Mouse (Mus musculus): ENCODE measurements around the gene Slc2a5.

Gene Slc2a5

GRCm38 (mm10) chr4:150120173-150120833, 1.2 kb downstream of the Slc2a5 start:
- POLR2A ChIA-PET: interaction anchor here in 3 of 4 experiments (1.0 to 1.3 kb wide), 5 partner anchors 10 to 111 kb away, joined by 3 to 8 read pairs (median 4); partner anchors contain the start of gene H6pd (in 1 of the 3)

GRCm38 (mm10) chr4:150121430-150121829, 2.3 kb downstream of the Slc2a5 start:
- POLR2A ChIA-PET: interaction anchor here in 2 of 4 experiments (0.6 to 2.1 kb wide), 8 partner anchors 9 to 23 kb away, joined by 3 to 11 read pairs (median 4); no protein-coding TSS in a partner anchor
- CTCF ChIA-PET: interaction anchor here in 3 of 4 experiments (0.6 to 1.1 kb wide), 8 partner anchors 15 to 407 kb away, joined by 3 to 6 read pairs (median 4); partner anchors contain the start of gene Gpr157 (in 1 of the 3)

More at GRCm38 (mm10) chr4:150120173-150120833, 1.2 kb downstream of the Slc2a5 start:
- CTCF ChIA-PET: interaction anchor here in 2 of 4 experiments (0.6 to 2.1 kb wide), 6 partner anchors 14 to 735 kb away, joined by 3 to 8 read pairs (median 5); no protein-coding TSS in a partner anchor

GRCm38 (mm10) chr4:150122476-150122875, 3.4 kb downstream of the Slc2a5 start:
- CTCF ChIA-PET: interaction anchor here (0.6 to 1.1 kb wide), 5 partner anchors 14 to 90 kb away, joined by 3 to 4 read pairs (median 3); no protein-coding TSS in a partner anchor
- POLR2A ChIA-PET: interaction anchor here in 1 of 4 experiments (0.9 to 2.1 kb wide), 3 partner anchors 8 to 91 kb away, joined by 4 to 11 read pairs (median 5); no protein-coding TSS in a partner anchor

GRCm38 (mm10) chr4:150126373-150126772, 7.3 kb downstream of the Slc2a5 start:
- CTCF ChIA-PET: interaction anchor here in 2 of 4 experiments (0.6 to 2.7 kb wide), 5 partner anchors 10 to 36 kb away, joined by 3 to 8 read pairs (median 5); no protein-coding TSS in a partner anchor
- POLR2A ChIA-PET: interaction anchor here in 2 of 4 experiments (0.7 to 1.7 kb wide), 4 partner anchors 18 to 34 kb away, joined by 3 to 5 read pairs (median 4); no protein-coding TSS in a partner anchor

- ChIA-PET POLR2A (interaction anchor here in 1 of 4 experiments (1.4 kb wide), 1 partner anchor 17 kb away, joined by 4 read pairs; no protein-coding TSS in a partner anchor), CTCF (interaction anchor here in 2 of 4 experiments (1.1 to 1.8 kb wide), 4 partner anchors 9 to 10 kb away, joined by 3 to 8 read pairs (median 3); partner anchors contain the start of gene Slc2a5 (in 1 of the 2))
Observed at GRCm38 (mm10) chr4:150127894-150128293, 8.8 kb downstream of the Slc2a5 start.

- CTCF ChIA-PET: interaction anchor here (0.6 to 1.8 kb wide), 9 partner anchors 8 to 28 kb away, joined by 3 to 9 read pairs (median 3); partner anchors contain the start of gene Slc2a5 (in 1 of the 4)
- POLR2A ChIA-PET: interaction anchor here in 3 of 4 experiments (0.6 to 1.4 kb wide), 7 partner anchors 10 to 110 kb away, joined by 3 to 4 read pairs (median 3); partner anchors contain the start of gene Gpr157 (in 1 of the 3)
Observed at GRCm38 (mm10) chr4:150128571-150128970, 9.5 kb downstream of the Slc2a5 start.

GRCm38 (mm10) chr4:150130661-150131060, 11.6 kb downstream of the Slc2a5 start:
- POLR2A ChIA-PET: interaction anchor here (0.6 to 2.6 kb wide), 20 partner anchors 9 to 366 kb away, joined by 3 to 14 read pairs (median 4); partner anchors contain the start of gene Slc2a5 (in 1 of the 4)
- CTCF ChIA-PET: interaction anchor here (0.6 to 1.8 kb wide), 11 partner anchors 31 to 940 kb away, joined by 3 to 9 read pairs (median 3); no protein-coding TSS in a partner anchor

GRCm38 (mm10) chr4:150132692-150133271, 13.7 kb downstream of the Slc2a5 start:
- ChIA-PET CTCF (interaction anchor here (0.5 to 1.8 kb wide), 10 partner anchors 25 to 788 kb away, joined by 3 to 12 read pairs (median 4); no protein-coding TSS in a partner anchor), POLR2A (interaction anchor here in 2 of 4 experiments (0.9 to 3.4 kb wide), 5 partner anchors 11 to 46 kb away, joined by 3 to 13 read pairs (median 3); partner anchors contain the start of gene Gpr157 (in 1 of the 2))

GRCm38 (mm10) chr4:150135254-150135653, 16.2 kb downstream of the Slc2a5 start:
- ChIA-PET CTCF (interaction anchor here (0.6 to 5.7 kb wide), 18 partner anchors 9 to 367 kb away, joined by 3 to 51 read pairs (median 4); no protein-coding TSS in a partner anchor), POLR2A (interaction anchor here (0.5 to 3.4 kb wide), 8 partner anchors 9 to 27 kb away, joined by 3 to 13 read pairs (median 4); no protein-coding TSS in a partner anchor)

GRCm38 (mm10) chr4:150136693-150137092, 17.6 kb downstream of the Slc2a5 start:
- POLR2A ChIA-PET: interaction anchor here (0.5 to 2.4 kb wide), 14 partner anchors 8 to 353 kb away, joined by 3 to 9 read pairs (median 4); partner anchors contain the start of genes Gpr157 (in 1 of the 4) and Slc2a5 (in 1 of the 4)
- CTCF ChIA-PET: interaction anchor here (0.6 to 5.7 kb wide), 37 partner anchors 8 to 1484 kb away, joined by 3 to 51 read pairs (median 4); partner anchors contain the start of genes Gpr157 (in 2 of the 4), Slc2a5 (in 1 of the 4) and Slc2a7 (in 1 of the 4)

- ChIA-PET CTCF (interaction anchor here (0.5 to 5.7 kb wide), 61 partner anchors 8 to 387 kb away, joined by 3 to 51 read pairs (median 5); partner anchors contain the start of genes Gpr157 (in 2 of the 4), Slc2a5 (in 1 of the 4) and Slc2a7 (in 1 of the 4)), POLR2A (interaction anchor here (0.6 to 3.3 kb wide), 38 partner anchors 7 to 354 kb away, joined by 3 to 21 read pairs (median 4); partner anchors contain the start of genes Gpr157 (in 4 of the 4), Slc2a7 (in 2 of the 4), Slc2a5 (in 1 of the 4) and Spsb1 (in 1 of the 4))
Observed at GRCm38 (mm10) chr4:150137368-150138083, 18.4 kb downstream of the Slc2a5 start.

- CTCF ChIA-PET: interaction anchor here (0.5 to 5.7 kb wide), 42 partner anchors 9 to 297 kb away, joined by 3 to 51 read pairs (median 5); partner anchors contain the start of genes Gpr157 (in 2 of the 4) and Slc2a5 (in 1 of the 4)
- POLR2A ChIA-PET: interaction anchor here in 3 of 4 experiments (0.6 to 3.3 kb wide), 33 partner anchors 10 to 471 kb away, joined by 3 to 21 read pairs (median 5); partner anchors contain the start of genes Gpr157 (in 3 of the 3), Slc2a7 (in 2 of the 3) and Spsb1 (in 1 of the 3)
Observed at GRCm38 (mm10) chr4:150138084-150138543, 19.0 kb downstream of the Slc2a5 start.

- CTCF ChIA-PET: interaction anchor here in 3 of 4 experiments (0.9 to 5.7 kb wide), 12 partner anchors 12 to 180 kb away, joined by 3 to 51 read pairs (median 10); no protein-coding TSS in a partner anchor
- POLR2A ChIA-PET: interaction anchor here in 2 of 4 experiments (0.8 to 3.3 kb wide), 12 partner anchors 9 to 184 kb away, joined by 3 to 21 read pairs (median 8); partner anchors contain the start of genes Slc2a7 (in 2 of the 2) and Spsb1 (in 1 of the 2)
Observed at GRCm38 (mm10) chr4:150139090-150139489, 20.0 kb downstream of the Slc2a5 start.

GRCm38 (mm10) chr4:150140346-150140745, 21.3 kb downstream of the Slc2a5 start:
- CTCF ChIA-PET: interaction anchor here (0.6 to 2.8 kb wide), 8 partner anchors 10 to 48 kb away, joined by 3 to 10 read pairs (median 5); no protein-coding TSS in a partner anchor

GRCm38 (mm10) chr4:150144242-150144641, 25.2 kb downstream of the Slc2a5 start:
- POLR2A ChIA-PET: interaction anchor here (0.6 to 2.4 kb wide), 52 partner anchors 8 to 1996 kb away, joined by 3 to 13 read pairs (median 4); partner anchors contain the start of genes Gpr157 (in 2 of the 4), Eno1 (in 1 of the 4), H6pd (in 1 of the 4) and Slc2a5 (in 1 of the 4)
- CTCF ChIA-PET: interaction anchor here (0.5 to 2.4 kb wide), 37 partner anchors 9 to 1994 kb away, joined by 3 to 20 read pairs (median 4); partner anchors contain the start of gene Gpr157 (in 2 of the 4)

More at GRCm38 (mm10) chr4:150140346-150140745, 21.3 kb downstream of the Slc2a5 start:
- POLR2A ChIA-PET: interaction anchor here in 3 of 4 experiments (0.6 to 3.3 kb wide), 11 partner anchors 8 to 88 kb away, joined by 3 to 14 read pairs (median 4); partner anchors contain the start of gene Slc2a7 (in 1 of the 3)

- CTCF ChIA-PET: interaction anchor here (0.8 to 2.4 kb wide), 7 partner anchors 8 to 339 kb away, joined by 3 to 20 read pairs (median 5); no protein-coding TSS in a partner anchor
- POLR2A ChIA-PET: interaction anchor here in 2 of 4 experiments (0.7 to 3.3 kb wide), 9 partner anchors 8 to 59 kb away, joined by 3 to 21 read pairs (median 5); partner anchors contain the start of gene Gpr157 (in 2 of the 2)
Observed at GRCm38 (mm10) chr4:150146286-150146685, 27.2 kb downstream of the Slc2a5 start.
